Mouse (Mus musculus) neural tube, embryonic 10.5 days (tissue): ENCODE results near the gene Bicral.

Source experiments
- DNase-seq: peaks from one replicate; pipeline ENCODE4 v3.0.0-alpha.2; 2017; ENCODE audit warnings: low spot score; ENCODE audit errors: extremely low spot score

Gene Bicral

DNA sequence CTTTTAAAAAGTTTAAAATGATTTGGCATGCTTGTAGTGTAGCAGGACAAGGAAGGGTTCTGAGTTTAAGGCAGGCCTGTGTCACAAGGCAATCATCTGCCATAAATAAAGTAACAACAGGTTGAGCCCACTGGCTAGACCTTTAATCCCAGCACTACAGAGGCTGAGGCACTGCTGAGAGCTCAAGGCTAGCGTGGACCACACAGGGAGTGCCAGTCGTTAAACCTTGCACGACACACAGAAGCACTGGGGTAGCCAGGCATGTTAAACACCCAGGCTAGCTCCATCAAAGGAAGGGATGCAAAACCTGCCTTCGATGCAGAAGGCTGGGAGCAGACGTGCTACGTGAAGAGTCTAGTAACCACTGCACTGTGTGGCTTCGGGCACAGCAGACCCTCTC lies 14.6 kb downstream of the Bicral start:
- no peak for DNase-seq

- no peak for DNase-seq
Observed at GRCm38 (mm10) chr17:46843022-46843421, 15.3 kb downstream of the Bicral start.

DNA sequence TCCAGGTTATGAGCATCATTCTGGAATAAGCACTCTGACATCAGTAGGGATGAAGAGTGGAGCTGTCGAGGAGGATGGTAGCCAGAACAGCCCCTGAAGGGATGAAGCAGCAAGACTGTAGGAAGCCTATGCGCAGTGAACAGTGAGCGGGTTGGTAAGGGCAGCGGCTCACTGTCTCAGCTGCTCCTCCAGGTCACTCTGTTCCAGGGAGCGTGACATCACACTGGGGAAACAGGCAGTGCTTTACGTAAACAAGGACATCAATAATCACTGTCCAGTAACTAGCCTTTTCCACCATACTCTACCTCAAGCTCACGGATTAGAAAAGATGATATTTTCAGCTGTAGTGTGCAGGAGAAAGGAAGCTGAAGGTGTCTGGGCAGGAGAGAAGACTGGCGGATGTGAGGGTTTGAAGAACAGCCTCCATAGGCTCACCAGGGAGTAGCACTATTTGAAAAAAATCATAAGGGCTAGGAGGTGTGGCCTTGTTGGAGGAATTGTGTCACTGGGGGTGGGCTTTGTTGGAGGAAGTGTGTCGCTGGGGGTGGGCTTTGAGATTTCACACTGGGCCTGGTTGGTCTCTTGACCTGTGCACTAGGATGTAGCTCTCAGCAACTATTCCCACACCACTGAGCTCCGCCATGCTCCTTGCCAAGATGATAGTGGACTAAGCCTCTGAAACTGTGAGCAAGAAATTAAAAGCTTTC lies 17.8 kb downstream of the Bicral start:
- no peak for DNase-seq

GRCm38 (mm10) chr17:46838396-46838920 lies 19.8 kb downstream of the Bicral start:
- no peak for DNase-seq

DNA sequence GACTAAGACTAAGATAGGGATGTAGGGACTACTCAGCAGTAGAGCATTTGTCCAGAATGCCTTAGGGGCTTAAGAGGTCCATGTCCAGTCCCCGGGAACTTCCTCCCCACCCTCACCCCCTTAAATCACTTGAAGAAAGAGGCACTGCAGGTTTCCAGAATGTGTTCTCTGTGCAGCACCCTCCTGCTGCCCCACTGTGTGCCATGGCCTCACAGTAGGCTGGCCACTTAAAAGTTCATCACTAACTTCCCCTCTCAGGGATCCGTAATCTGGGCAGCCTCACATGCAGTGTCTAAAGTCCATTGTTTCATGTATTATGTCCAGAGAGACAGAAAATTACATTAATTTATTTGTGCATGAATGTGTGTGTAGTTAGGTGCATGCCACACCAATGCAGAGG lies 20.4 kb downstream of the Bicral start:
- no peak for DNase-seq

DNA sequence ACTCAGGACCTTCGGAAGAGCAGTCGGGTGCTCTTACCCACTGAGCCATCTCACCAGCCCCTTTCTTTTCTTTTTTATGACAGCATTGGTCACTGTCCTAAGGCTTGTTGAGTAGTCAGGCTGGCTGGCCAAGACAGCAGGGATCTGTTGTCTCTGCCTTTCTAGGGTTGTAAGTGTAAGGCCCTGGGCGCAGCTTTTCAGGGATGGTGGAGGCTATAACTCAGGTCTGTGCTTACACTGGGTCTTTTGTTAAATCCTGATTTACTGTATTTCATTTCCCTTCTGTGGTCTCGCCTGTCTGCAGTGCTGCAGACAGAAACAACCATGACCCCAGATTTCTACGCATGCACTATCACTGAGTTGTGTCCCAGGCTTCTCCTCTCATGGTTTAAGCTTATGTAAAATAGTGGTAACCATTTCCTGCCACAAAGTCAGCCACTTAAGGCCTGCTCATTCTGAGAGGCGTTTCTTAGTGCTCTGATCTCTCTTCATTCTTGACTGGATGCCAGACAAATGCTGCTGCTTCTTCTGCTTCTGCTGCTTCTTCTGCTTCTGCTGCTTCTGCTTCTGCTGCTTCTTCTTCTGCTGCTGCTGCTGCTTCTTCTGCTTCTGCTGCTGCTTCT lies 23.1 kb downstream of the Bicral start:
- DNase-seq, result no peak

DNA sequence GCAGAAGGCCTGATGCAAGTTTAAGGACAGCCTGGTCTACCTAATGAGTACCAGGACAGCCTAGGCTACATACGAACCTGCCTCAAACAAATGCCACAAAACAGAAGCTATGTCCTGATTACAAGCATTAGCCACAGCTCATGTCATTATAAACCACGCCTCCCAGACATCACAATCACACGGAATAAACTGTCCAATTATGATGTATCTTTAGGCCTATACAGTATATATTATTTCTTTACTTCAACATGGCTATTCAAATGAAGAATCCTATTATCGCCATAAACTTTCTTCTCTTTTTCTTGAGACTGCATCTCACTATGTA lies 25.3 kb downstream of the Bicral start:
- no peak for DNase-seq

GRCm38 (mm10) chr17:46832101-46832980 lies 25.9 kb downstream of the Bicral start:
- DNase-seq, result no peak

DNA sequence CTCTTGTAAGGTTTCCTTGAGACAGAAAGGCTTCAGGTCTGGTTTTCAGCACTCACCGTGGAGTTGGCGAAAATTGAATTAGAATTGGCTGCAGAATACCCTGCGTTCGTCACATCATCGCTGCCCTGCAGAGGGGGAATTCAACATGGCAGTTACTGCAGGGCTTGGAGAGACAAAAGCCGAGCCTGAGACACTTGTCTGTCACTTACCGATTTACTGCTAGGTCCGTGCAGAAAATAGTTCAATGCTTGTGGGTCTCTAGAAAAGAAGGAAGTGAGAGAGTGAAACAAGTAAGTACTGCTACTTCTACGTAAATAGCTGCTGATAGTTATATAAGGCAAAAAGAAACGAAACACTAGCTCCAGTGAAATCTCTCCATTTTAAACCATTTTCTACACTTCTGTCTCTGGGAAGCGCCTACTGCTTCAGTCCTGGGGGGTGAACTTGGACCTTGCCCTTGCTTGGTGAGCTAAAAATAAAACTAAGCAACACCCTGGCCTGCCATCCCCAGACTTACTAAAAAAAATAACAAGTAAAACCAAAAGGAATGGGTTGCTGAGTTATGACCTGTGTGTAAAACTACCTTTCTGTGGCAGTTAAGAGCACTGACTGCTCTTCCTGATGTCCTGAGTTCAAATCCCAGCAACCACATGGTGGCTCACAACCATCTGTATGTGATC lies 28.3 kb downstream of the Bicral start:
- no peak for DNase-seq

- no peak for DNase-seq
Observed at GRCm38 (mm10) chr17:46828935-46829334, 29.3 kb downstream of the Bicral start.

DNA sequence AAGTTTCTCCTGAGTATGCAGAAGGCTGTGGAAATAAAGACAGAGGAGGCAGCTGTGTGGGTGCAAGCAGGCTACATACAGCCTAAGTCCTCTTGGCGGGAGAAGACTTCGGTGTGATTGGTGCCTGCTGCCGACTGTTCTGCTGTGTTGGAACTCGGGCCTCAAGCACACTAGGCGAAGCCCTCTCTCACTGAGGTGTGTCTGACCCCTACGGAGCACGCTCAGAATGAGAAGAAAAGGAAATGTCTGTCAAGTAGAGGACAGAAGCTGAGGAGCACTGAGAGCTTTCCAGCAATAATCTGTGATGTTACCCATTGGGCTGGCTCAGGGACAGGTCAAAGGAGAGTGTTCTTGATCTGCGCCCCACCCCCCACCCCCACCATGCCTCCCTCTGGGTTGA lies 35.2 kb downstream of the Bicral start:
- no peak for DNase-seq

DNA sequence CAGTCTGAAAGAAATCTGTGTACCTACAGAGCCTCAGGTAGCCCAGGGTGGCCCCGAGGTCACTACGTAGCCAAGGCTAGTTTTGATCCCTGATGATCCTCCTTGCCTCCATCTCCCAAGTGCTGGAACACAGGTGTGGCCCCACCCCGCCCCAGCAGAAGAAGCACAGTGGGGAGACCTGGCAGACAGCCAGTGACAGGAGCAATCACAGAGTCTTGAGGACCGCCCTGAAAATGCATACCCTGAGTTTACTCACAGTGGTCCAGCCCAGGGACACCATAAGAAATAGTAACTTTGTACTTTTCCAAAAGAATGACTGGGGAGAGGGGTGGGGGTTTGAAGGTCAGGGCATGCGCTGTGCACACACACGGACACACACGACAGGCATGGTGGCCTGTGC lies 37.7 kb downstream of the Bicral start:
- DNase-seq, result no peak

GRCm38 (mm10) chr17:46817734-46818158 lies 40.5 kb downstream of the Bicral start:
- no peak for DNase-seq

- DNase-seq, result no peak
Observed at GRCm38 (mm10) chr17:46816306-46816705, 42.0 kb downstream of the Bicral start.

DNA sequence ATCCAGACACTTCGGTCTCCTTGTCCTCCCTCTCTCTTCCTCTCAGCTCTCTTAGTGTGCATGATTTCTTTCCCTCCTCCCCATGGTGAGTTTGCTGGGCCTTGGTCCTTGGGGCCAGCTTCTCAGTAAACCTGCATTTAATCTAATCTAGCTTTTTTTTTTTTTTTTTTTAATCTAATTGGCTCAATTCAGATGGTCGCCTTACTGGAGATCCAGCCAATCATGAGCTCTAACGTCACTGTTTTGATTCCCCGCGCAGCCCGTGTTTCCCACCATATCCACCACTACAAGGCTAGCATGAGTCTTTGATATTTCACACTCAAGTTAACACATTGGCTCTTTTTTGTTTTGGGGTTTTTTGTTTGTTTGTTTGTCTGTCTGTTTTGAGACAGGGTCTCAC lies 43.8 kb downstream of the Bicral start:
- DNase-seq, result no peak

DNA sequence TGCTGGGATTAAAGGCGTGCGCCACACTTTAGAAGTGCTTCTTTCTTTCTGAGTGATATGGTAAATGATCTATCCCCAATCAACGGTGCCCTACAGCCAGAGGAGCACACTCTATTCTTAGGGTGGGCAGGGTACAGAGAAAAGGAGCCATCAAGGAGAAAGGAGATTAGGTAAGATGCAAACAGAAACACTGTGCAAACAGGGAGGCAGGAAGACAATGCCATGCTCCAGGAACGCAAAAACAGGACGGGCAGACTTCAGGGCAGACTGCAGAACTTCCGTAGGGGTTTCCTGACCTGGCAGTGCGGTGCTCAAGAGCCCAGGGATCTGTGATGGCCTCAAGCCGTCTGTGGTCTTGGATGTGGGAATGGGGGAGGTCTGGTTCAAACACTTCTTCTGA lies 44.6 kb downstream of the Bicral start:
- no peak for DNase-seq

- no peak for DNase-seq
Observed at GRCm38 (mm10) chr17:46812442-46812841, 45.8 kb downstream of the Bicral start.

- no peak for DNase-seq
Observed at GRCm38 (mm10) chr17:46810672-46811071, 47.6 kb downstream of the Bicral start.

- DNase-seq, result no peak
Observed at GRCm38 (mm10) chr17:46809131-46809830, 49.0 kb downstream of the Bicral start.

DNA sequence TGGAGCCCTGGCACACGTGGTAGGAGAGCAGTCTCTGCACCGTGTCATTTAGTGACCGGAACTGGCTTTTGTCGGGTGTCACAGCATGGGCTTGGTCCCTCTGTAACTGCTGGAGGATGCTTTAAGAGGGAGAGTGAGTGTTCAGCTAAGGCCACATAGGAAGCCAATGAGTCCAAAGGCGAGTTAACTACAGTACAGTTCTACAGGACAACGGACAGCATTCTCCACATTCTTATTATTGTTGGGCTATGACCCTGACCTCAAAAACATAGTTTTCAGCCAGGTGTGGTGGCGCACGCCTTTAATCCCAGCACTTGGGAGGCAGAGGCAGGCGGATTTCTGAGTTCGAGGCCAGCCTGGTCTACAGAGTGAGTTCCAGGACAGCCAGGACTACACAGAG lies 49.9 kb downstream of the Bicral start:
- DNase-seq, result no peak

DNA sequence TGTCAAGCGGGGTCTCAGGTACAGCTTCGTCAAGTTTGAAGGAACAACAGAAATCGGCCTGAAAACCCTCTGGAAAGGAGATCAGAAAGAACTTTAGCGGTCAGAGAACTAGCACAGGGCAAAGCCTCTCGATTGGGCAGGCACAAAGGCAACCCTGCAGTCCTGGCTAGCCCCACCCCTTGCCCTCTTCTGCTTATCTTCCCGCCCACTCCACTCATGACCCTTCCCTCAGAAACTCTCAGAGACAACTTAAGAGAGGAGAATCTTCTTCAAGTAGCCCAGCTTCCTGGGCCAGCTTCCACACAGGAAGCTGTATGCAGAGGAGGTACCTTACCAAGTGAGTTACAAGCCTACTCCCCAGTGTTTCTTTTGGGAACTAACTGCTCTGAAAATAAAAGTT lies 56.5 kb downstream of the Bicral start:
- DNase-seq, result no peak
